Mouse (Mus musculus): ENCODE measurements around the gene Pdzd8.

GRCm38 (mm10) chr19:59357878-59358277, 12.3 kb upstream of the Pdzd8 start:
- TF ChIP-seq POLR2A (IDR thresholded peaks at IDR 0.05; ENCODE audit: borderline replicate concordance, extremely low read depth, low read depth, low read length), result no peak
- no peak for TF ChIP-seq CTCF (IDR thresholded peaks at IDR 0.05; ENCODE audit: insufficient read depth, low read length)

Measured in lung, adult 2 months (tissue).